Mouse (Mus musculus) layer of hippocampus, postnatal 14 days (tissue): ENCODE measurements around the gene Tanc1. TPM values are rescaled to one million over a fixed set of nuclear protein-coding genes. Genes with fewer than 3 reads are reported as not detected.

Source experiments
- DNase-seq, 2 experiments: peaks; one replicate each; pipeline ENCODE4 v3.0.0; 2021 to 2022; ENCODE audit warnings: low spot score in 2 of 2, mixed read lengths in 1 of 2
- total RNA-seq, 2 experiments: library from RNA; stranded (reverse); gene quantifications; 2 replicates each; pipeline ENCODE4 v1.2.3; 2021

Gene Tanc1
- total RNA-seq, 2 experiments from 2014 or later, result 51.9 to 69.5 TPM

DNA sequence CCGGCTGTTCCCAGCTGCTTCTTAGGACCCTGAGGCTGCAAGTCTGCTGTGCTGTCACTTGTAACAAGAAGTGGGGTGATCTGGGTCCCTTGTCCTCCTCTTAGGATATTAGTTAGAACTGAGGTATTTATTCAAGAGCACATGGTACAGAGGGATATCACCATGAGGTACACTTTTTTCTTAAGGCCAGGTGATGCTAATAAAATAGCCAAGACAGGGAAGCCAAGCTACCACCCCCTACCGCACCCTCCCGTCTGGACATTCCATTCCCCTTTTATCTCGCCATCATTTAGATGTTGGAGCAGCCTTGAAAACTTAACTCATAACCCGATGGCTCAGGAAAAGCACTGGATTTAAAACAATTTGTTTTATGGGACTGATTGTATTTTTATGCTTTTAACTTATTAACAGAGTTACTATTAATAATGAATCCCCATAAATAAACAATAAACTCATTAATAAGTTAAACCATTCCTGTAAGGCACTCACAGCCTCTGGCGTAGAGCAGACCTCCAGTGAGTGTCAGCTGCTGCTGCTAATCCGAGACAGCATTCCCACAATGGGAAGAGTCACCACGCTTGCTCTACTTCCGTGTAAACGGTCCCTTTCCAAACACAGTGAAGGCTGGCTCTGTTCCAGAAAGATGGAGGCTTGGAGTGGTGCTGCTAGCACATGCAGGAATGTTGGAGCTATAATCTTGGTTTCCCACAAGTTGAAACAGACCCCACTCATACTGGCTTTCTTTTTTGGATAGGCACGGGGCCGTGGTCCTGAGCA, 171.4 kb downstream of the Tanc1 start:
- DNase-seq, result no peak

GRCm38 (mm10) chr2:59783832-59784627, 172.2 kb downstream of the Tanc1 start:
- DNase-seq, result no peak

DNA sequence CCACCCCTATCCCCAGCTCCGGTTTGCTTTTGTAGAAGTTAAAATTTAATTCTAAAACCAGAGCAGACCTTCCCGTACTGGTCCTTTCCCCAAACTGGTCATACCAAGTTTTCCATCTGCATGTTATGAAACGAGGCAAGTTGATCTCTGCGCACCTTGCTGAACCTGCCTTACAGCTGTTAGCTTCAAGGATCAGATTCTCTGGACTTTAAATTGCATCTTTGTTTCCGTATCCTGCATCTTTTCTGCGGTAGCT, 172.7 kb downstream of the Tanc1 start:
- no peak for DNase-seq

GRCm38 (mm10) chr2:59785597-59785996, 173.8 kb downstream of the Tanc1 start:
- no peak for DNase-seq

DNA sequence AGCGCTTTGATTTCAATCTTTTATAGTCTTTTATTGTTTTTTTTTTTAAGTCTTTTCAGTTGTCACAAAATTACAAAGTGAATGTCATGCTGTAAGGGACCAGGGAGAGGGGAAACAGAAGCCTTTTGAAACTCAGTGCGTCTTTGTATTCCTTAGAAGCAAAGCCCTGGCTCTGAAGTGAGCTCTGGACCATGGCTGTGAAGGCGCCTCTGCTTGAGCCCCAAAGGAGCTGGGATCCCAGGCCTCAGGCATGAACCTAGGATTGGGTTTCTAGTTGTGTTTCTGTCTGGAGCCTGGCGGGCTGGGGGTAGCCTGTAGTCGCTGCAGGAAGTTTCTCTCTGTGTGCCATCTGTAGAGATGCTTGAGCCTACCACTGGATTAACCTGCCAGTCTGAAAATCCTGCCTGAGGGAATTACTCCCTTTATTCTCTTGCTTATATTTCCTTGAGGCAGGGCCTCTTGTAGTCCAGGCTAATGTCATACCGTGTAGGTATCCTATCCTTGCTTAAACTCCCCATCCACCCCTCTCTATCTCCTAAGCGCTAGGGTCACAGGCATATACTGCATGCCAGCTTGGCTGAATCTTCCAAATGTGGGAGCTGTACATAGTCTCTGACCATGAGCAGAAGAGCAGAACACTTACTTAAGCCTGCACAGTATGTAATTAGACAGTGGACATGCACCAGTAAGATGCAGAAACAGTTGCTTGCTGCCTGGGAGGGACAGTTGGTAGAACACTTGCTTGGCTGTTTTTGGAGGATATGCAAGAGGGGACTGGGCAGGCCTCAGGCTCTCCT, 177.1 kb downstream of the Tanc1 start:
- no peak for DNase-seq

- DNase-seq, result no peak
Observed at GRCm38 (mm10) chr2:59791596-59791995, 179.8 kb downstream of the Tanc1 start.

GRCm38 (mm10) chr2:59793337-59793736, 181.5 kb downstream of the Tanc1 start:
- DNase-seq, result no peak

GRCm38 (mm10) chr2:59794838-59795237, 183.0 kb downstream of the Tanc1 start:
- DNase-seq, result peak; percentile 56 to 71

- no peak for DNase-seq
Observed at GRCm38 (mm10) chr2:59798934-59799532, 187.2 kb downstream of the Tanc1 start.

DNA sequence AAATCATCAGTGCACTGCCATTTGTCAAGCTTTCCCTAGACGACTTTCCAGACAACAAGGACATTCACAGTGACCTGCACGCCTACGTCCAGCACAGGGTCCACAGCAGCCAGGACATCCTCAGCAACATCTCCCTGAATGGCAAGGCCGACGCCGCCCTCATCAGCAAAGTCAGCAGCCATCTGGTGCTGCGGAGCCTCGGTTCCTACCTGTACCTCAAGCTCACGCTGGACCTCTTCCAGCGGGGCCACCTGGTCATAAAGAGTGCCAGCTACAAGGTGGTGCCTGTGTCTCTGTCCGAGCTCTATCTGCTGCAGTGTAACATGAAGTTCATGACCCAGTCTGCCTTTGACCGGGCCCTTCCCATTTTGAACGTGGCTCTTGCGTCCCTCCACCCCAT, 187.7 kb downstream of the Tanc1 start:
- DNase-seq, result no peak

DNA sequence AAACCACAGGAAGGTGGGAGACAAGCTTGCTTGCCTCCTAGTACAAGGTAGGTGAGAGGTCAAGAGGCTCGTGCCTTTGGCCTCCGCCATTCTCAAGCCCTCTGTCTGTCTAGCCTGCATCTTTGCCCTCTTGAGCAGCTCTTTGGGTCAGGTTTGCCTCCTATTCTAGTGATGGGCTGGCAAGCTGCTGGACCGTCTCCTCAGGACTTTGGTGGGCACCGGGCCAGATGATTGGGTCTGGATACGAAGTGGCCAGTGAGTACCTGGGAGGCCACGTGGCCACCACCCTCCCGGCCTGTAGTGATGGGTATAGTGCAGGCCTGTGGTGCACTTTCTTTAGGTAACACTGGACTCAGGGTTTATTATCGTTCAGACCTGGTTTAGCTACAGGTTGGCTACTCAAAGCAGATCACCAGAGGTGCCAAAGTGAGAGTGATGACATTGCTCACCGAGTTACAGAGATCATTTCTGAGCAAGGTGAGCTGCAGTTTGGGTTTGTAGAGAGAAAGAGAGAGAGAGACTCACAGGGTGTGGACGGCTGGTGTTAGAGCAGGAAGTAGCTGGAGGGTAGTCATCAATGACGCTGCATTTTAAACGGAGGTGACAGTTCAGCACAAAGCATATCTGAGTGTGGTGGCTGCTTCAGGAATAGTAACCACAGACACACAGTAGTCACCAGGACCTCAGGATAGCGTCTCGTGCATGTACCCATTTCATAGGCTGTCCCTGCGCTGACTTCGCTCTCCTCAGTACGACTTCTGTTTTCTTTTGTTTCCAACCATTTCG, 188.8 kb downstream of the Tanc1 start:
- no peak for DNase-seq

DNA sequence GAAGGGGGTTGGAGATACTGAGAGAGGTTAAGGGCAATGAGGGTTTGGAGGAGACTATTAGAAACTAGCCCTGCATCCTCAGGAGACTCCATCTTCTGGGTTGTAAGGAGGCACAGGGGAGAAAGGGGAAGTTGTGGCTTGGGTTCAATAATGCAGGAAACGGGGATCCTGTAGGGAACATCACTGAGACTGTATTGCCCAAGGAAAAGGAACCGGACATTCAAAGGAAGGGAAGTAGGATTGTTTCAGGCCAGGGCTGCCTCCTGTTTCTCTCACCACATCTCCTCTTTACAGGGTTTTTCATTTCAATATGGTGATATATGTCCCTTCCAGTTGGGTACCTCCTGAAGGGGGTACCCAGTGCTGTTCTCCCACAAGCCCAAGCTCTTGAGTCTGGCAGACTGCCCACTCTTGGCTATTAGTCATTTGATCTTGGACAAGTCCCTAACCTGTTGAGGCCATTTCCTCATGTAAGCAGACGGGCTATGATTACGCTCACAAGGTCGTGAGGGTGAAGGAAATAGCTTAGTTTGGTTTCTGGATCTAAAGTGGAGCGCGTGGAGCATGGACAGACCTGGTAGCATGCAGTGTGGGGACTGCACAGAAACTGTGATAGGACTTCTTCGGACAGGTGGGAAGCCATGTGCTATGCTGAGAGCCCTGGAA, 191.0 kb downstream of the Tanc1 start:
- no peak for DNase-seq

DNA sequence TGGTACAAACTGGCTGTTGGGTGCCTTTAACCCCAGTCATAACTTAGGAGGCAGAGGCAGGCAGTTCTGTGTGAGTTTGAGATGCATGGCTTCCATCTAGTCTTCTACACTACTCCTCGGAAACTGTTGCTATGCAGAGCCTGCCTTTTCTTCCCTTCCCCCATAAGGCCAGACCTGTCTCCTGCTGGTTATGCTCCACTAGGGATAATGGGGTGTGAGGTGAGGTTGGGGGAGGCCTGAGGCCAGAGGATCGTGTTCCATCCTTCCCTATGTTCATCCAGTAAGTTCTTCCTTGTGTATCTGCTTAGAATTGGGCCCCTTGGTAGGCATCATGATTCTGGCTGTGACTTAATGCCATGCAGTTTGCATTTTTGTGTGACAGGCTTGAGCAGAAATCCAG, 193.8 kb downstream of the Tanc1 start:
- no peak for DNase-seq

DNA sequence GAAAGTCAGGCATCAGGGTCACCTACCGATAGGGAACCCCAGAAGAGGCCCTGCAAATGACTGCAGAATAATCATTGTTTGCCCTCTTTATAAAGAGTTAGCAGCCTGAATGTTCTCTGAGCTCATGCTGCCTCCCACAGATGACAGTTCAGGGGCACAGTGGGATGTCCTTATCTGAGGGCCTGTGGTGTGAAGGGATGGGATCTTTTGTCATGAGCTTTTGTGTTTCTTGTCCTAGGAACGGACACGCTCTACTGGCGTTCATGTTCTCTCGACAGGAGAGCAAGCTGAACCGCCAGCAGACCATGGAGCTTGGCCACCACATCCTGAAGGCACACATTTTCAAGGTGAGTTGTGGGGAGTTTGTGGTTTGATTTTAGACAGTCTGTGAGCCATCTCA, 194.2 kb downstream of the Tanc1 start:
- no peak for DNase-seq

- DNase-seq, result no peak
Observed at GRCm38 (mm10) chr2:59808608-59809007, 196.8 kb downstream of the Tanc1 start.

- no peak for DNase-seq
Observed at GRCm38 (mm10) chr2:59810039-59810438, 198.2 kb downstream of the Tanc1 start.

- no peak for DNase-seq
Observed at GRCm38 (mm10) chr2:59811247-59811646, 199.4 kb downstream of the Tanc1 start.

DNA sequence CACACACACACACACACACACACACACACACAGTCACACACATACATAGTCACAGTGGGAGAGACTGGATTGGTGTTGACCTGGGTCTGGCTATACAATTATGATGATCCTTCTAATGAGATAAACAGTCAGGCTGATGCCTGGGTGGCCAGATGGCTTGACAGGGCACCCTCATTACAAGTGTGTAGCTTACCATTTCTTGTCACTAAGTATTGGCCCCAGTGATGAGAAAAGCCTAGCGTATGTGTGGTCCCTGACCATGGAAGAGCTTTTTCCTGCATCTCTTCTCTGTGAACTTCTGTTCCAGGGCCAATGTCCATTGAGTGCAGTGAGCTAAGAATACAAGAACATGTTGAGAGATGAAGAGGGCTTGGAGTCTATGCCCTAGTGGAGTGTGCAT, 200.8 kb downstream of the Tanc1 start:
- no peak for DNase-seq

DNA sequence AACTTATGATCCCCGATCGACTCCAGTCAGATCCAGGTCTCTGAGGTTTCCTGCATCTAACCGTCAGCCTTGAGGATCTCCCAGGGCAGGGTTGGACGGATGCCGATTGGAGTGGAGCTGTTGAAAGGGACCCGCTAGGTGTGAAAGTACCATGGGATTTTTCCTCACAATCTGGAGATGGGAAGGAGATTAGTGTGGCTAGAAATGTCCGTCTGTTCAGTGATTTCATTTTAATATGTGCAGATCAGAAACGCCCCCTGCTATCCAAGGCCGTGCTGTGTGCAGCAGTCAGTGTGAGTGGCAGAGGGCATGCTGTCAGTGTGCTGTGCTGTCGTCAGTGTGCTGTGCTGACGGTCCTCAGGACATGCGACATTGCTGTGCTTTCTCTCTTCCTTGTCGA, 201.6 kb downstream of the Tanc1 start:
- no peak for DNase-seq

DNA sequence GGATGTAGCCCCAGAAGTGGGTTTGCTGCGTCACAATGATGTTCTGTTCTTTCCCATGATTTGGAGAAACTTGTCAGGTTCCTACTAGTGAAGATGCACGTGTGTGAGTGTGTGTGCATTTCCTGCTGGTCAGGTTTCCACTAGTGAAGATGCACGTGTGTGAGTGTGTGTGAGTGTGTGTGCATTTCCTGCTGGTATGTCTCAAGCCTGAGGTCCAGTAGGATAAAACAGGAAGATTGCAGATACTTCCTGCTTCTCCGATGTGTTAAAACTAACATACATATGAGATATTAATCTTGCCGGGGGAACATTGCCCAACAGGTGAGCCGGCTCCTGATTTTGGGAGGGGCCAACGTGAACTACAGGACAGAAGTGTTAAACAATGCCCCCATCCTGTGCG, 203.2 kb downstream of the Tanc1 start:
- no peak for DNase-seq
